Mouse (Mus musculus) skeletal muscle tissue, postnatal 0 days (tissue): ENCODE data around the gene Gsdma2. TPM values are rescaled to one million over a fixed set of nuclear protein-coding genes. Genes with fewer than 3 reads are reported as not detected.

Experiments
- polyA plus RNA-seq: library from polyadenylated mRNA; unstranded; fragments of >200 nt; fragmentation: Nextera tagmentation; extraction: Ambion mirVana; gene quantifications from 2 replicates; pipeline ENCODE4 v1.2.1, GENCODE M21; 2015

Gene Gsdma2
- polyA plus RNA-seq, result not detected in 2 replicates

DNA sequence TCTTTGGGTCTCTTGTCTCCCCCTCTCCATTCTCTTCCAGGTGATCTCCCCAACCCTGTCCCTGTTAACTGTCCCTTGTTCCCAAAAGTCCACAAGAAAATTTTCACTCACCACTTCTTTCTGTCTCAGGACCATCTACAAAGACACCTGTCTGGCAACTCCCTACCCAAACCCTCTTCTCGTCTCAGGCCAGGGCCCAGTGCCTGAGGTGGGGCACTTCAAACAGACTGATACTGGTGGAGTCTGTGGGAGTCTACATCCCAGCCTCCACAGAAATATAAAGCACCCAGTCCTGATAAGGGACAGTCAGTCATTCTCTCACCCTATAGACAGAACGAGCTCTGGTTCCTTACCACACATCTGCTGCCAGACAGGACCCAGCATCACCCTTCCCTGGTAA, at the start of gene Gsdma2:
TSS of gene Gsdma2 (plus strand) at position 301 of the 400 bp plus-strand sequence.

DNA sequence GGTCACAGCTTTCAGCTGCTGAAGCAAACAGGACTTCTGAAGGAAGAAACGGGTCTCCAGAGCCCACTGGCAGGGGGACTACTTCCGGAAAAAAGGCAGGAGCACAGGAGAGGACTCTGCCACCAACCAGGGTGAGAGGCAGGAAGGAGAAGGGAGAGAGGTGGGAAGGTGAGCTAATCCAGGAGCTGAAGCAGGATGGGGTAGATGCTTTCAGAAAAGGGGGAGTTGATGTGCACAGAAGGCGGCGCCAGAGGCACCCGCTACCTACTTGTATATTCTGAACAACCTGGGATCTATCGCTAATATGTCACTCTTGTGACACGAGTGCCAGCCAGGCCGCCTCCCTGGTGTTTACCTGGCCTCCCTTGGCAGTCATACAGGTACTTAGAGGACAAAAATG, 48.6 kb upstream of the Gsdma2 start, which contains the start of gene Lrrc3c:
TSS of gene Lrrc3c (plus strand) at position 301 of the 400 bp plus-strand sequence.

GRCm38 (mm10) chr11:98625611-98626410, 20.7 kb upstream of the Gsdma2 start, which contains the start of the genes Gm12355 and Gsdma3:
TSS of gene Gm12355 (minus strand) at chr11:98625661.
TSS of gene Gsdma3 (plus strand) at chr11:98626360.

DNA sequence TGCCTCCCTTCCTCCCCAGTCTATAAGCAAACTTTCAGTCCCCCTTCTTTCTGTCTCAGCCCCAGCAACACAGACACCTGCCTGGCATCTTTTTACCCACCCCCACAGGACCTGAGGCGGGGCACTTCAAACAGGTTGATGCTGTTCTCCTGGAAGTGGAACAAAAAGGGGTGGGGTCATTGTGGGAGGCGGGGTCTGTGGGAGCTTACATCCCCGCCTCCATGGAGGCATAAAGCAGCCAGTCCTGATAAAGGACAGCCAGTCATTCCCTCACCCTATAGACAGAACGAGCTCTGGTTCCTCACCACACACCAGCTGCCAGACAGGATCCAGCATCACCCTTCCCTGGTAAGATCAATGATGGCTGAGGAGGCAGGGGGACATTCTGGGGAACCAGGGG, 17.5 kb downstream of the Gsdma2 start, which contains the start of gene Gsdma:
TSS of gene Gsdma (plus strand) at position 261 of the 400 bp plus-strand sequence.

DNA sequence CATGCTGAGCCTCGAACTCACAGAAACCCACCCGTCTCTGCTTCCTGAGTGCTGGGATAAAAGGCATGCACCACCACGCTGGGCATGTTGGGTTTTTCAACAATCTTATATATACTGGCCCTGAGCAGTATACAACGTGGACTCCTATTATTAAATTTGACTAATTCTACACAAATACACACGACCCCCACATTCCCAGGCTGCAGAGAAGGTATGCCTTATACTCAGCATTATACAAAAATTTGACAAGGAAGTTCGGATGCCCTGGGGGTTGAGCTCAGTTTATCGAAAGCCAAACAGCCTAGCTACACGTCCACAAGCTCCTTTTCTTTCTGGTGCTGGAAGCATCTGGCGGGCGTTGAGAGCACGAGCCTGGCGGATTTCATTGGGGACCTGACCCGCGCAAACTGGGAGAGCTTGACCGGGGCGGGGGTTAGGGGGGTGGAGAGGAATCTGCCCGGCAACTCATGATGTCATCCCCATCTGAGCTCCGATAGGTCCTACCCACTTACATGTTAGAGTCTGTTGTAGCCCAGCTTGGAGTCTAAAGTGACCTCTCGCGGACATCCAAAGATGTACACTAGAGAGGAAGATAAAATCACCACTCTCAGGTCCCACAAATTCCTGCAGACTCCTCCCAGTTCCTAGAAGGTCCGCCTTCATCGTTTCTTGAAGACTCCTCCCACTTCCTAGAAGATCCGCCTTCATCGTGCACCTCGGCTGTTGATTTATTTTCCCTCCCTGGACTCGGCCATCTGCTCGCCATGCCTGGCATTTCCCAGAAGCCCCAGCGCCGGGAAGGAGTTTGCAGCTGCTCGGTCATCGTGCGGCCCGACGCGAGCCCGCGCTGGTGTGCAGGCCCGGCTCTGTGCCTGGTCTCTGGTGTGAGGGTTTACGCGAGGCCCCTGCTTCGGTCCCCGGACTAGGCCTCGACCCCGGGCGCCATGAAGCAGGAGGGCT, 35.5 kb downstream of the Gsdma2 start, which contains the start of gene Psmd3:
TSS of gene Psmd3 (plus strand) at position 769 of the 960 bp plus-strand sequence.

GRCm38 (mm10) chr11:98701213-98701670, 54.7 kb downstream of the Gsdma2 start, which contains the start of gene Csf3:
TSS of gene Csf3 (plus strand) at chr11:98701263.

Other genes with a start within 250 kb of the Gsdma2 start
- gene Pgap3, start 246.3 kb upstream of the Gsdma2 start, polyA plus RNA-seq, result 4.1 and 4.3 TPM in 2 replicates
- 13.4 and 15.9 TPM in 2 replicates for gene Erbb2, start 234.3 kb upstream of the Gsdma2 start, polyA plus RNA-seq
- gene Mien1, start 207.8 kb upstream of the Gsdma2 start, polyA plus RNA-seq, result 46.4 and 58.6 TPM in 2 replicates
- gene Grb7, start 200.4 kb upstream of the Gsdma2 start, polyA plus RNA-seq, result 0.27 TPM in 1 of 2 replicates, not detected in the other
- gene Ikzf3, start 100.7 kb upstream of the Gsdma2 start, polyA plus RNA-seq, result 0.13 and 0.28 TPM in 2 replicates
- 0.21 and 0.23 TPM in 2 replicates for gene Zpbp2, start 95.7 kb upstream of the Gsdma2 start, polyA plus RNA-seq
- 34.8 and 60.2 TPM in 2 replicates for gene Ormdl3, start 59.4 kb upstream of the Gsdma2 start, polyA plus RNA-seq
- not detected in 2 replicates for gene Lrrc3c, start 48.5 kb upstream of the Gsdma2 start, polyA plus RNA-seq
- 0.40 TPM in 1 of 2 replicates, not detected in the other for gene Gm12355, start 21.1 kb upstream of the Gsdma2 start, polyA plus RNA-seq
- not detected in 2 replicates for gene Gsdma3, start 20.4 kb upstream of the Gsdma2 start, polyA plus RNA-seq
- 1.4 TPM in 1 of 2 replicates, not detected in the other for gene Gsdma, start 17.6 kb downstream of the Gsdma2 start, polyA plus RNA-seq
- 148 and 160 TPM in 2 replicates for gene Psmd3, start 35.8 kb downstream of the Gsdma2 start, polyA plus RNA-seq
- gene Csf3, start 54.5 kb downstream of the Gsdma2 start, polyA plus RNA-seq, result not detected in 2 replicates
- 23.4 and 23.6 TPM in 2 replicates for gene Med24, start 82.7 kb downstream of the Gsdma2 start, polyA plus RNA-seq
- gene Thra, start 93.9 kb downstream of the Gsdma2 start, polyA plus RNA-seq, result 39.8 and 45.3 TPM in 2 replicates
- 12.0 and 12.5 TPM in 2 replicates for gene Nr1d1, start 128.6 kb downstream of the Gsdma2 start, polyA plus RNA-seq
- gene Msl1, start 148.8 kb downstream of the Gsdma2 start, polyA plus RNA-seq, result 15.3 TPM in 2 replicates
- gene Casc3, start 158.1 kb downstream of the Gsdma2 start, polyA plus RNA-seq, result 14.2 and 15.4 TPM in 2 replicates
- 1.3 and 1.8 TPM in 2 replicates for gene Rapgefl1, start 190.0 kb downstream of the Gsdma2 start, polyA plus RNA-seq
- gene Wipf2, start 216.9 kb downstream of the Gsdma2 start, polyA plus RNA-seq, result 1.0 and 1.4 TPM in 2 replicates